Mouse (Mus musculus): ENCODE results near the gene Kif17. TPM values are rescaled to one million over a fixed set of nuclear protein-coding genes. Genes with fewer than 3 reads are reported as not detected.

The Kif17 gene
- 0.16 and 0.58 TPM in 2 replicates for polyA plus RNA-seq (2014; fragmentation: Nextera tagmentation; extraction: Ambion mirVana)

GRCm38 (mm10) chr4:138250088-138250960 lies at the start of gene Kif17, which contains the start of gene Sh2d5:
TSS of gene Kif17 (plus strand) at chr4:138250435.
TSS of gene Sh2d5 (plus strand) at chr4:138250403.
- H3K4me3 ChIP-seq (ENCODE audit: control insufficient read depth in 1 of 2, insufficient read depth in 1 of 2, low read depth in 1 of 2, low read length in 2 of 2): peak within 1 kb of the TSS; percentile 53 to 58
- H3K9ac ChIP-seq (ENCODE audit: low read length): peak within 1 kb of the TSS; percentile 64
- H3K9me3 ChIP-seq (ENCODE audit: control insufficient read depth, low read length): no peaks in the 10 kb centered on the region
- under 1% methylated on average over 69 of the region's 74 CpGs for WGBS
- H3K27ac ChIP-seq (replicated peaks in 1 of 2; ENCODE audit: control insufficient read depth in 1 of 2, insufficient read depth in 1 of 2, low read depth in 2 of 2, low read length in 2 of 2): no peak within 1 kb of the TSS
- H3K4me1 ChIP-seq (ENCODE audit: control insufficient read depth in 2 of 2, insufficient read depth in 2 of 2, low read length in 2 of 2): peaks cover 17 to 30% of the 10 kb centered on the region in 2 experiments
- H3K27me3 ChIP-seq (ENCODE audit: control insufficient read depth, insufficient read depth, low read length): peaks cover 40% of the 10 kb centered on the region
- peaks cover 27% of the 10 kb centered on the region for H3K36me3 ChIP-seq (ENCODE audit: control insufficient read depth, insufficient read depth, low read length)
- ATAC-seq (ENCODE audit: insufficient number of reproducible peaks, insufficient read depth, low FRiP score, low read depth): peak; percentile 68
- H3K4me2 ChIP-seq (ENCODE audit: low read length): peak within 1 kb of the TSS; percentile 100

DNA sequence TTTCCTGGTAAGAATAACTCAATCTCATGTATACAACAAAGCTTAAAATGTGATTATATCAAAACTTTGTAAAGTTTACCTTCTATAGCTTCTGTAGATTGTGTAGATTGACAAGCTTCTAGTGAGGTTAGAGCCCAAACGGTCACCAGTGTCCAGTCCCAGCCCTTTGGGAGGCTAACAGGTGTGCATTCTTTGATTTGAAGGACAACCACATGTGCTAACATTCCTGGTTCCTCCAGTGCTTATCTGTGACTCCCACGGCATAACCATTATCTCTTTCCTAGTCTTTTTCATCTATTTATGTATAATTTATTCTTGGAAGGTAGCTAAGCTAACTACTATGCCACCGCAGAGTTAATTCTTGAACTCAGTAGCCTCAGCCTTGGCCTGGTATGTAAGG lies 49.5 kb upstream of the Kif17 start:
- ATAC-seq (ENCODE audit: insufficient number of reproducible peaks, insufficient read depth, low FRiP score, low read depth): no peak
- Histone ChIP-seq H3K27me3 (ENCODE audit: control insufficient read depth, insufficient read depth, low read length) (no peaks in the 10 kb centered on the region), H3K36me3 (ENCODE audit: control insufficient read depth, insufficient read depth, low read length) (peaks cover 95% of the 10 kb centered on the region), H3K4me1 (ENCODE audit: control insufficient read depth in 2 of 2, insufficient read depth in 2 of 2, low read length in 2 of 2) (no peaks in the 10 kb centered on the region), H3K27ac (replicated peaks in 1 of 2; ENCODE audit: control insufficient read depth in 1 of 2, insufficient read depth in 1 of 2, low read depth in 2 of 2, low read length in 2 of 2) (no peak overlapping the region), H3K4me3 (ENCODE audit: control insufficient read depth in 1 of 2, insufficient read depth in 1 of 2, low read depth in 1 of 2, low read length in 2 of 2) (no peak overlapping the region), H3K9me3 (ENCODE audit: control insufficient read depth, low read length) (no peaks in the 10 kb centered on the region), H3K9ac (ENCODE audit: low read length) (no peak overlapping the region), H3K4me2 (ENCODE audit: low read length) (no peak overlapping the region)
- 76% methylated on average over 3 of the region's 3 CpGs for WGBS

GRCm38 (mm10) chr4:138201696-138202095 lies 48.5 kb upstream of the Kif17 start:
- no peak overlapping the region for H3K4me3 ChIP-seq (ENCODE audit: control insufficient read depth in 1 of 2, insufficient read depth in 1 of 2, low read depth in 1 of 2, low read length in 2 of 2)
- H3K36me3 ChIP-seq (ENCODE audit: control insufficient read depth, insufficient read depth, low read length): peaks cover 93% of the 10 kb centered on the region
- H3K4me1 ChIP-seq (ENCODE audit: control insufficient read depth in 2 of 2, insufficient read depth in 2 of 2, low read length in 2 of 2): no peaks in the 10 kb centered on the region
- H3K4me2 ChIP-seq (ENCODE audit: low read length): no peak overlapping the region
- H3K27ac ChIP-seq (replicated peaks in 1 of 2; ENCODE audit: control insufficient read depth in 1 of 2, insufficient read depth in 1 of 2, low read depth in 2 of 2, low read length in 2 of 2): 0 out of 4 replicates have a peak overlapping the region, but pooled peaks of 1 of the 2 experiments have one; percentile 6
- no peaks in the 10 kb centered on the region for H3K9me3 ChIP-seq (ENCODE audit: control insufficient read depth, low read length)
- no peak overlapping the region for H3K9ac ChIP-seq (ENCODE audit: low read length)
- WGBS: 33% methylated on average over 9 of the region's 9 CpGs
- no peaks in the 10 kb centered on the region for H3K27me3 ChIP-seq (ENCODE audit: control insufficient read depth, insufficient read depth, low read length)
- no peak for ATAC-seq (ENCODE audit: insufficient number of reproducible peaks, insufficient read depth, low FRiP score, low read depth)

DNA sequence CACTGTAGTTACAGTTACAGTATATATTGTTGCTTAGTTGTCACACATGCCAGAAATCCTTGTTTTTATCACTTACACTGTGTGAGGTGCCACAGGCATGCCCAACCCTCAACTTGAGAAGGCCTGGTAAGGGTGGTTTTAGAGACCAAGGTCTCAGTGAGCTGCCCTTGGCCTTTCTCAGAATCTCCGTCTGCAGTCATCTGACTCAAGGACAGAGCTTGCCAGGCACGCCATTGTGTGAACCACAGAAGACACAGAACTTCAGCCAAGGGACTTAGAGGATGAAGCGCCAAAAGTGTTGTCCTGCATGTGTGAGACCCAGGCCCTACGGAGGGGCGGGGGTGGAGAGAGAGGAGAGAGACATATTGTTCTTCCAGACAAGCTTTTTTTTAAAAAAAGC lies 40.1 kb upstream of the Kif17 start:
- no peak overlapping the region for H3K9ac ChIP-seq (ENCODE audit: low read length)
- no peaks in the 10 kb centered on the region for H3K9me3 ChIP-seq (ENCODE audit: control insufficient read depth, low read length)
- H3K4me2 ChIP-seq (ENCODE audit: low read length): no peak overlapping the region
- H3K36me3 ChIP-seq (ENCODE audit: control insufficient read depth, insufficient read depth, low read length): peaks cover 47% of the 10 kb centered on the region
- no peak overlapping the region for H3K27ac ChIP-seq (replicated peaks in 1 of 2; ENCODE audit: control insufficient read depth in 1 of 2, insufficient read depth in 1 of 2, low read depth in 2 of 2, low read length in 2 of 2)
- no peaks in the 10 kb centered on the region for H3K27me3 ChIP-seq (ENCODE audit: control insufficient read depth, insufficient read depth, low read length)
- no peak for ATAC-seq (ENCODE audit: insufficient number of reproducible peaks, insufficient read depth, low FRiP score, low read depth)
- H3K4me1 ChIP-seq (ENCODE audit: control insufficient read depth in 2 of 2, insufficient read depth in 2 of 2, low read length in 2 of 2): no peaks in the 10 kb centered on the region
- WGBS: 90% methylated on average over 5 of the region's 5 CpGs
- no peak overlapping the region for H3K4me3 ChIP-seq (ENCODE audit: control insufficient read depth in 1 of 2, insufficient read depth in 1 of 2, low read depth in 1 of 2, low read length in 2 of 2)

- Histone ChIP-seq H3K4me3 (ENCODE audit: control insufficient read depth in 1 of 2, insufficient read depth in 1 of 2, low read depth in 1 of 2, low read length in 2 of 2) (no peak overlapping the region), H3K9ac (ENCODE audit: low read length) (no peak overlapping the region), H3K27me3 (ENCODE audit: control insufficient read depth, insufficient read depth, low read length) (no peaks in the 10 kb centered on the region), H3K4me2 (ENCODE audit: low read length) (no peak overlapping the region), H3K27ac (replicated peaks in 1 of 2; ENCODE audit: control insufficient read depth in 1 of 2, insufficient read depth in 1 of 2, low read depth in 2 of 2, low read length in 2 of 2) (no peak overlapping the region), H3K9me3 (ENCODE audit: control insufficient read depth, low read length) (no peaks in the 10 kb centered on the region), H3K4me1 (ENCODE audit: control insufficient read depth in 2 of 2, insufficient read depth in 2 of 2, low read length in 2 of 2) (peaks cover 7 to 17% of the 10 kb centered on the region in 2 experiments), H3K36me3 (ENCODE audit: control insufficient read depth, insufficient read depth, low read length) (peaks cover 15% of the 10 kb centered on the region)
- ATAC-seq (ENCODE audit: insufficient number of reproducible peaks, insufficient read depth, low FRiP score, low read depth): no peak
- 66% methylated on average over 3 of the region's 3 CpGs for WGBS
Observed at GRCm38 (mm10) chr4:138213861-138214260, 36.4 kb upstream of the Kif17 start.

DNA sequence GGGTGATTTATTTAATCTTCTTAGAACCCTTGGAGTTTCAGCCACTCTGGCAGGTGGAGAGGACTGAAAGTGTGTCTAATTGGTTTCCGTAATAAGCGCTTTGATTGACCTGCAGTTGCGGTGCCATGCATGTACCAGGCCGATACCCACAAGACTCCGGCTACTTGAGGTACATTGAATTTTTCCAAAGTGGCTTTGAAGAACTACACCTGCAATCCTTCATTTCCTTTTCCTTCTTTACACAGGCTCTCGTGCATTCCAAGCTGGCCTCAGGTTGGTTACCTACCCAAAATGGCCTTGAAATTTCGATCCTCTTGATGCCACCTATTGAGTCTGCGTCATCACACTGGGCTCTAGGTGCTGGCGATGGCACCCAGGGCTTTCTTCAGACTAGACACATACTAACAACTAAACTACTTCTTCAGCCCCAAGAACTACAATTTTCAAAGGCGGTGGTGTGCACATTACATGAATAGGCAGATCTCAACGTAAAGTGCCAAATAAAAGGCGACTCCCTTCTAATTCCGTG lies 34.5 kb upstream of the Kif17 start:
- H3K4me2 ChIP-seq (ENCODE audit: low read length): peak overlapping the region; percentile 69
- no peak for ATAC-seq (ENCODE audit: insufficient number of reproducible peaks, insufficient read depth, low FRiP score, low read depth)
- 45% methylated on average over 13 of the region's 13 CpGs for WGBS

GRCm38 (mm10) chr4:138216200-138216890 lies 33.9 kb upstream of the Kif17 start, which contains the start of gene Hp1bp3:
TSS of gene Hp1bp3 (plus strand) at chr4:138216296.
- Histone ChIP-seq H3K9ac (ENCODE audit: low read length) (peak within 1 kb of the TSS; percentile 96), H3K27me3 (ENCODE audit: control insufficient read depth, insufficient read depth, low read length) (no peaks in the 10 kb centered on the region), H3K4me3 (ENCODE audit: control insufficient read depth in 1 of 2, insufficient read depth in 1 of 2, low read depth in 1 of 2, low read length in 2 of 2) (peak within 1 kb of the TSS; percentile 81 to 100), H3K4me1 (ENCODE audit: control insufficient read depth in 2 of 2, insufficient read depth in 2 of 2, low read length in 2 of 2) (peaks cover 7 to 39% of the 10 kb centered on the region in 2 experiments), H3K4me2 (ENCODE audit: low read length) (peak within 1 kb of the TSS; percentile 69), H3K9me3 (ENCODE audit: control insufficient read depth, low read length) (no peaks in the 10 kb centered on the region), H3K36me3 (ENCODE audit: control insufficient read depth, insufficient read depth, low read length) (peaks cover 7% of the 10 kb centered on the region; the same call in 1 of the 2 replicates), H3K27ac (replicated peaks in 1 of 2; ENCODE audit: control insufficient read depth in 1 of 2, insufficient read depth in 1 of 2, low read depth in 2 of 2, low read length in 2 of 2) (peak within 1 kb of the TSS; percentile 100)
- peak; percentile 62 for ATAC-seq (ENCODE audit: insufficient number of reproducible peaks, insufficient read depth, low FRiP score, low read depth)
- WGBS: under 1% methylated on average over 56 of the region's 84 CpGs

More for the DNA sequence above, 34.5 kb upstream of the Kif17 start:
- Histone ChIP-seq H3K36me3 (ENCODE audit: control insufficient read depth, insufficient read depth, low read length) (peaks cover 7% of the 10 kb centered on the region; the same call in 1 of the 2 replicates), H3K27me3 (ENCODE audit: control insufficient read depth, insufficient read depth, low read length) (no peaks in the 10 kb centered on the region), H3K4me3 (ENCODE audit: control insufficient read depth in 1 of 2, insufficient read depth in 1 of 2, low read depth in 1 of 2, low read length in 2 of 2) (peak overlapping the region; percentile 81 to 100), H3K27ac (replicated peaks in 1 of 2; ENCODE audit: control insufficient read depth in 1 of 2, insufficient read depth in 1 of 2, low read depth in 2 of 2, low read length in 2 of 2) (peak overlapping the region; percentile 98 to 100), H3K9me3 (ENCODE audit: control insufficient read depth, low read length) (no peaks in the 10 kb centered on the region), H3K9ac (ENCODE audit: low read length) (peak overlapping the region; percentile 96), H3K4me1 (ENCODE audit: control insufficient read depth in 2 of 2, insufficient read depth in 2 of 2, low read length in 2 of 2) (peaks cover 7 to 33% of the 10 kb centered on the region in 2 experiments)

All from heart, embryonic 14.5 days (tissue).